In genomic region chr5:33430511-33431172, GRCm38 (mm10) we compare ENCODE assay signal across 8 mouse cellular contexts. TPM values are rescaled to one million over a fixed set of nuclear protein-coding genes. Genes with fewer than 3 reads are reported as not detected.
A peak's percentile ranks its signal among the peaks of the same experiment; 100 is the strongest.
DNase-seq lines count a peak whose midpoint lies in the region; ATAC-seq and TF ChIP-seq lines count a peak whose summit lies in the region.

No protein-coding gene starts in this region.

- TF ChIP-seq EP300 in heart, postnatal 0 days (IDR thresholded peaks at IDR 0.05; ENCODE audit: low read depth): no peak

- no peak for TF ChIP-seq CTCF in heart, postnatal 0 days (IDR thresholded peaks at IDR 0.05; ENCODE audit: low read depth)

- H3K27ac ChIP-seq in heart, embryonic 10.5 days: no peak overlapping the region
- no peak overlapping the region for H3K27ac ChIP-seq in heart, postnatal 0 days (ENCODE audit: low read depth)
- H3K27ac ChIP-seq in midbrain, embryonic 10.5 days (replicated peaks): no peak overlapping the region

- H3K4me1 ChIP-seq in heart, embryonic 10.5 days: peaks cover 51% of the 10 kb centered on the region
- peaks cover 10% of the 10 kb centered on the region; the same call in 1 of the 2 replicates for H3K4me1 ChIP-seq in heart, postnatal 0 days (ENCODE audit: control insufficient read depth, insufficient read depth)
- H3K4me1 ChIP-seq in midbrain, embryonic 10.5 days: peaks cover 58% of the 10 kb centered on the region

- no peaks in the 10 kb centered on the region for H3K36me3 ChIP-seq in heart, embryonic 10.5 days
- H3K36me3 ChIP-seq in heart, postnatal 0 days (replicated peaks; ENCODE audit: control insufficient read depth, insufficient read depth, low read length): no peaks in the 10 kb centered on the region
- no peaks in the 10 kb centered on the region for H3K36me3 ChIP-seq in midbrain, embryonic 10.5 days

- H3K27me3 ChIP-seq in heart, embryonic 10.5 days (ENCODE audit: insufficient read depth, poor library complexity, severe bottlenecking): peaks cover 99% of the 10 kb centered on the region
- H3K27me3 ChIP-seq in heart, postnatal 0 days (ENCODE audit: control insufficient read depth, insufficient read depth, low read length): peaks cover 77% of the 10 kb centered on the region
- H3K27me3 ChIP-seq in midbrain, embryonic 10.5 days (ENCODE audit: low read depth, poor library complexity, severe bottlenecking): peaks cover 100% of the 10 kb centered on the region

- peak overlapping the region; percentile 58 for H3K4me3 ChIP-seq in heart, embryonic 10.5 days
- H3K4me3 ChIP-seq in heart, postnatal 0 days (ENCODE audit: low read depth, low read length): peak overlapping the region; percentile 30
- peak overlapping the region; percentile 50 for H3K4me3 ChIP-seq in midbrain, embryonic 10.5 days

- no peak for ATAC-seq in heart, postnatal 0 days (ENCODE audit: insufficient read depth, low read depth)

- peak overlapping the region; percentile 56 for H3K4me2 ChIP-seq in heart, postnatal 0 days (ENCODE audit: low read depth, low read length)

- no peak overlapping the region for H3K9ac ChIP-seq in heart, postnatal 0 days (replicated peaks; ENCODE audit: low read depth, low read length)

- WGBS in heart, embryonic 10.5 days: 2% methylated on average over 64 of the region's 64 CpGs
- under 1% methylated on average over 61 of the region's 64 CpGs for WGBS in heart, postnatal 0 days
- WGBS in midbrain, embryonic 10.5 days: under 1% methylated on average over 64 of the region's 64 CpGs

- no peaks in the 10 kb centered on the region for H3K9me3 ChIP-seq in heart, embryonic 10.5 days
- H3K9me3 ChIP-seq in heart, postnatal 0 days (replicated peaks; ENCODE audit: control insufficient read depth, low read length): no peaks in the 10 kb centered on the region
- H3K9me3 ChIP-seq in midbrain, embryonic 10.5 days (replicated peaks): no peaks in the 10 kb centered on the region

- no peak for DNase-seq in heart, embryonic 10.5 days (ENCODE audit: low spot score)
- DNase-seq in heart, postnatal 4 days: no peak
- peak; percentile 38 for DNase-seq in R1 (ENCODE audit: low read depth, low spot score)
- DNase-seq in heart, postnatal 0 days (ENCODE audit: low spot score): no peak
- DNase-seq in midbrain, embryonic 10.5 days (ENCODE audit: low spot score): peak; percentile 35
- DNase-seq in frontal cortex, postnatal 36 days (ENCODE audit: low spot score in 2 of 2): no peak
- no peak for DNase-seq in adrenal gland, postnatal 4 days (ENCODE audit: low spot score in 2 of 2)
- DNase-seq in ovary, postnatal 36 days (ENCODE audit: low spot score): no peak

RNA-seq across cellular contexts. Expression of gene Nkx1-1, which starts 3.1 kb away (rescaled TPM):
- polyA plus RNA-seq in heart, embryonic 10.5 days (2016; fragmentation: Nextera tagmentation; extraction: Ambion mirVana): not detected in 2 replicates
- total RNA-seq in heart, postnatal 4 days (2021): not detected
- not detected in 2 replicates for total RNA-seq in heart, postnatal 0 days (2014; rRNA removed; ENCODE audit: low replicate concordance)
- polyA plus RNA-seq in heart, postnatal 0 days (2015; fragmentation: Nextera tagmentation; extraction: Ambion mirVana): not detected in 2 replicates
- polyA plus RNA-seq in midbrain, embryonic 10.5 days (2016; fragmentation: Nextera tagmentation; extraction: Ambion mirVana): 0.11 TPM in 1 of 2 replicates, not detected in the other
- total RNA-seq in adrenal gland, postnatal 4 days (2021): not detected

RNA-seq across cellular contexts. Expression of gene Uvssa, which starts 52.3 kb away (rescaled TPM):
- polyA plus RNA-seq in heart, embryonic 10.5 days (2016; fragmentation: Nextera tagmentation; extraction: Ambion mirVana): 4.2 and 5.1 TPM in 2 replicates
- 1 to 10 TPM; 6.3 to 6.7 TPM for total RNA-seq in heart, postnatal 4 days (2021)
- 2.2 and 5.5 TPM in 2 replicates for total RNA-seq in heart, postnatal 0 days (2014; rRNA removed; ENCODE audit: low replicate concordance)
- 3.5 and 3.7 TPM in 2 replicates for polyA plus RNA-seq in heart, postnatal 0 days (2015; fragmentation: Nextera tagmentation; extraction: Ambion mirVana)
- polyA plus RNA-seq in midbrain, embryonic 10.5 days (2016; fragmentation: Nextera tagmentation; extraction: Ambion mirVana): 6.1 and 8.1 TPM in 2 replicates
- 10 to 100 TPM; 16.7 to 17.9 TPM for total RNA-seq in adrenal gland, postnatal 4 days (2021)

Comparison
In these comparisons a context has a peak if more than half of its experiments do, and no peak if none do; other contexts are left out.
1. DNase-seq: peak in R1 (single experiment) and midbrain, embryonic 10.5 days (single experiment); none in heart, embryonic 10.5 days (single experiment), heart, postnatal 4 days (single experiment), heart, postnatal 0 days (single experiment), frontal cortex, postnatal 36 days (0 of 2), adrenal gland, postnatal 4 days (0 of 2) and ovary, postnatal 36 days (single experiment).
2. Peak in every context shown above with its lines, with median percentiles within 50 percentile points of each other: H3K4me3 ChIP-seq.